Mouse (Mus musculus): ENCODE measurements around the gene Gm9767.

Gene Gm9767

GRCm38 (mm10) chr10:26077671-26078481, at the start of gene Gm9767:
Gene Gm9767 (plus strand): TSS chr10:26078255.
- DNase-seq, result no peak

DNA sequence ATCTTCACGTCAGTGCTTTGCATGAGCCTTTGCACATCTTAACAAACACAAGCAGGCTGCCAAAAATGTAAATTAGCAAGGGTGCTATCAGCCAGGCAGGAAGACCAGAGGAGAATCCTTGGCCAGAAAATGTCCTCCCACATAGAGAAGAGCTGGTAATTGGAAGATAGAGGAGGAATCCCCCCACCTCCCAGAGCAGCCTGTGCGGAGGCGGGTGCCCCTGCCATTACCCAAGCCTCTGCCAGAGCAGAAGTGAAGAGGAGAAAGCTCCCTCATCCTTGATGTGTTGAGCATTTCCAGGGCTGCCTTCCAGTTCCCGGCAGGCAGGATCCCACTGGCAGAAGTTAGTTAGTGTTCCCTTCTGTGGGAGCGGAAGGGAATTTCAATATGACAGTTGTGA, 43.1 kb upstream of the Gm9767 start:
- no peak for DNase-seq

- DNase-seq, result no peak
These were observed 26.9 kb upstream of the Gm9767 start for GRCm38 (mm10) chr10:26051177-26051576.

DNA sequence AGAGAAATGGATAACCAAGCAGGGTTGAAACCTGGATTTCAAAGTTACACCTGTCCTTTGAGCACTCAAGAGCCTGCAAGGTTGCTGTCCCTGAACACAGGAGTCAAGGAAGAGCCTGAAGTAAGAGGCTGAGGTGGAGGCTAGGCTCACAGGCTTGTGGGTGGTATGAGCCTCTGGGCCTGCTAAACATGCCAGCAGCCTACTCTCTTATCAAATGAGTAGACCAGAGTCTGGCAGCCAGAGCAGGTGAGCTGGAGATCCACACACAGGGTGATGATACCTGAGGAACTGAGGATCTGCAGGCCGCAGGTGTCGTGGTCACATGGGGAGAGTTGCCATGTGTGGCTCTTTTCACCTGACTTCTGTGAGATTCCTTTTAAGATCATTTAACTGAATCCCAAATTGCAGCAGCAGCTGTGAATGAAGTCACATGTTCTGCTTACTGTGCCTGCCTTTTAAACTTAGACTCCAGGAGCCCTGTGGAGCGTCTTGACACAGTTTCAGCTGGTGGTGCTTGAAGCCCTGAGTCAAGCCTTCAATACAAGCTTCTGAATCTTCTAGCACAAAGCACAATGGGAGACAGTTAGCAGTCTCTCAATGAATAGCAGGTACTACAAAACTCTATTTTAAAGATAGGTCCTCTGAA, 18.3 kb upstream of the Gm9767 start:
- no peak for DNase-seq

- no peak for DNase-seq
These were observed 15.0 kb upstream of the Gm9767 start for GRCm38 (mm10) chr10:26063071-26063470.

GRCm38 (mm10) chr10:26071986-26072385, 6.1 kb upstream of the Gm9767 start:
- no peak for DNase-seq

- DNase-seq, result no peak
These were observed 1.1 kb upstream of the Gm9767 start for GRCm38 (mm10) chr10:26076949-26077348.

- peak; percentile 11 for DNase-seq
These were observed 577 bp downstream of the Gm9767 start, which contains the start of gene Tmem200a for GRCm38 (mm10) chr10:26078521-26079142. Gene Tmem200a (minus strand): TSS chr10:26079052.

DNA sequence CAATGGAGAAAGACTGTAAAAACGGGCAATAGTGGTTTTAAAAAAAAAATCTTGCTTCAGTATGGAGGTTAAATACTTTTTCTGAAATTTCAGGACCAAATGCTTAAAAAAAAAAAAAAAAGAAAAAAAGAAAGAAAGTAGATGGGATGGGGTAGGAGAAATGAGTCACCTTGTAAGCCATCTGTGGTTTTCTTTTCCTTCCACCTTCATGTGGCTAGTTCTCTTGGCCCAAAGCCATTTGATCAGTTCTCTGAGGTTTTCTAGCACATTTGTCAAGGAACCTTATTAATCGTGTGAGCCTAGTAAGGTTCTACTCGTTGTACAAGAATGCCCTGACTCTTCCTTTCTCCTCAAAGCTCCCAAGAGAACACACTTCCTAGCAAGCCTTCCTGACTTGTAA, 1.6 kb downstream of the Gm9767 start:
- DNase-seq, result no peak

GRCm38 (mm10) chr10:26082081-26082480, 4.0 kb downstream of the Gm9767 start:
- DNase-seq, result no peak

GRCm38 (mm10) chr10:26103330-26103982, 25.4 kb downstream of the Gm9767 start:
- DNase-seq, result no peak

DNA sequence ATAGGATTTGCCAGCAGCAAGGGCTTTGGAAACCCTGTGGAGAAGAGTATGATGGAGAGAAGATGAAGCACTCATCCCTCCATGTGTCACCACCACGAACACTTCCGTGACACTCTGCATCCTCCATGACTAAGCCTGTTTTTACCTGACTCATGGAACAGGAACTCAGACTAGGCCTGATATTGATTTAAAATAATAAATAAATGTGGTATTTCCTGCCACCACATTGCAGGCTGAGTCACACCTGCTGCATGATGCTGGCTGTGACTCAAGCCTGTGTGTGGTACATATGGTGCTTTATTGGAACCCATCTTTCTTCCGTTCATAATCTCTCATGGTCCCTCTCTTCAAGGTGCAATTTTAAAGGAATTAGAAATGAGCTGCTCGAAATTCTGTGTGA, 36.4 kb downstream of the Gm9767 start:
- no peak for DNase-seq

GRCm38 (mm10) chr10:26119067-26119821, 41.2 kb downstream of the Gm9767 start:
- DNase-seq, result no peak

- no peak for DNase-seq
These were observed 41.7 kb downstream of the Gm9767 start for GRCm38 (mm10) chr10:26119822-26120183.
